Mouse (Mus musculus) midbrain, embryonic 14.5 days (tissue): ENCODE measurements around the gene Gm11639. TPM values are rescaled to one million over a fixed set of nuclear protein-coding genes. Genes with fewer than 3 reads are reported as not detected.
A peak's percentile ranks its signal among the peaks of the same experiment; 100 is the strongest.

Source experiments
- ATAC-seq: fragments of 200-750 bp; cut with Nextera tagmentation; 2 replicates; pipeline ENCODE4 v1.8.0; 2017; ENCODE audit warnings: moderate number of reproducible peaks, moderate library complexity; ENCODE audit not compliant: low FRiP score, low TSS enrichment
- DNase-seq: peaks from one replicate; pipeline ENCODE4 v3.0.0-alpha.2; 2015
- H3K27ac ChIP-seq: fragments of 300-500 bp; sonication (generic); replicated peaks from 2 replicates; pipeline ENCODE4 v1.5.1; 2014; ENCODE audit warnings: mild to moderate bottlenecking, low read depth, low read length, moderate library complexity
- H3K27me3 ChIP-seq: fragments of 300-500 bp; sonication (generic); 2 replicates; pipeline ENCODE4 v1.6.1; 2014; ENCODE audit warnings: low read length, control low read depth, mixed read lengths; ENCODE audit not compliant: control insufficient read depth, insufficient read depth
- H3K36me3 ChIP-seq: fragments of 300-500 bp; sonication (generic); 2 replicates; pipeline ENCODE4 v1.6.1; 2014; ENCODE audit warnings: low read length, control low read depth; ENCODE audit not compliant: control insufficient read depth, insufficient read depth
- H3K4me1 ChIP-seq: fragments of 300-500 bp; sonication (generic); 2 replicates; pipeline ENCODE4 v1.6.1; 2014; ENCODE audit warnings: mild to moderate bottlenecking, antibody characterized with exemption, low read length, control low read depth; ENCODE audit not compliant: control insufficient read depth, insufficient read depth
- H3K4me2 ChIP-seq: fragments of 300-500 bp; sonication (generic); 2 replicates; pipeline ENCODE4 v1.6.1; 2014; ENCODE audit warnings: mild to moderate bottlenecking, low read length, moderate library complexity
- H3K4me3 ChIP-seq: fragments of 300-500 bp; sonication (generic); replicated peaks from 2 replicates; pipeline ENCODE4 v1.5.1; 2014; ENCODE audit warnings: low read depth, low read length
- H3K9ac ChIP-seq: fragments of 300-500 bp; sonication (generic); replicated peaks from 2 replicates; pipeline ENCODE4 v1.6.1; 2014; ENCODE audit warnings: mild to moderate bottlenecking, low read length, moderate library complexity
- H3K9me3 ChIP-seq: fragments of 300-500 bp; sonication (generic); 2 replicates; pipeline ENCODE4 v1.6.1; 2016; ENCODE audit warnings: low read length, control low read depth, mixed read lengths; ENCODE audit not compliant: control insufficient read depth
- WGBS: fragments of 180-500 bp; shearing (Covaris S2); extraction: QIAGEN DNeasy Blood & Tissue Kit; methylation state at CpG from one replicate; pipeline ENCODE4 v1.1.7; 2014; 5-methylcytosine and 5-hydroxymethylcytosine counted together
- polyA plus RNA-seq: library from polyadenylated mRNA; unstranded; fragments of >200 nt; fragmentation: Nextera tagmentation; extraction: Ambion mirVana; gene quantifications from 2 replicates; pipeline ENCODE4 v1.2.1, GENCODE M21; 2014

The Gm11639 gene
- 0.01 TPM in 1 of 2 replicates, not detected in the other for polyA plus RNA-seq

DNA sequence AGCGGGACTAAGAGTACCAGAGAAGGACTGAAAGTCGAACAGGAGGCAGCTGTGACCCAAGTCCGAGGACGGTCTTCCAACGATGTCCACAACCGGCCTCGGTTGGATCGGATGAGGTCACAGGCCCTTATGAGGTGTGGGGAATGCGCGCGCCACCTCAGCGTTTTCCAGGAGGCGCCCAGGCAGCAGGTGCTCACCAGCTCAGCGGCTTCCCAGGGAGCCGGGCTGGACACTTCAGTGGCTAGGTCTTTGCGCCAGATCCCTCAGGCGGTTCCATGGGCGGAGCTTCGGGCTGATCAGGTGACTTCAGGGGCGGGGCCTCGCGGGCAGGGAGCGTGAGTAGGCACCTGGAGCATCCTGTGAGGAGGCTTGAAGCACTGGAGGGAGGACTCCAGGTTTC is at the start of gene Gm11639:
TSS of gene Gm11639 (plus strand) at position 160 of the 400 bp plus-strand sequence.
- no peaks in the 10 kb centered on the region for H3K9me3 ChIP-seq
- H3K4me1 ChIP-seq: no peaks in the 10 kb centered on the region
- no peak within 1 kb of the TSS for H3K9ac ChIP-seq
- 28% methylated on average over 23 of the region's 23 CpGs for WGBS
- no peaks in the 10 kb centered on the region for H3K36me3 ChIP-seq
- H3K4me3 ChIP-seq: 0 out of 2 replicates have a peak within 1 kb of the TSS, but pooled peaks have one; percentile 10
- peak within 1 kb of the TSS; percentile 21; the same call in 1 of the 2 replicates for H3K4me2 ChIP-seq
- H3K27ac ChIP-seq: no peak within 1 kb of the TSS
- DNase-seq (no peak), ATAC-seq (no peak)
- H3K27me3 ChIP-seq: no peaks in the 10 kb centered on the region

DNA sequence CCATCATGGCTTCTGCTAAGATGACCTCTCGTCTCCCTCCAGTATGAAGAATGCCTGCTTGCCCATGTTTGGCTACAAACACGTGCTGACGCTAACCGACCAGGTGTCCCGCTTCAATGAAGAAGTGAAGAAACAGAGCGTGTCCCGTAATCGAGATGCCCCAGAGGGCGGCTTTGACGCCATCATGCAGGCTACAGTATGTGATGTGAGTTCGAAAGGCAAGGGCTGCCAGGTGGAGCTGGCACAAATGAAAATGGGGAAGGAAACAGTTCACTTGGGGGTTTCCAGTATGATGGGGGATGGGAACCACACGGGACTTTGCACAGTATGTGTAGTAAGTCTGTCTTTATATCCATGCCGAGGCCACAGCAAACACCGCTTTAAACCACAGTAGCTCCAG is 48.5 kb upstream of the Gm11639 start:
- H3K27me3 ChIP-seq: no peaks in the 10 kb centered on the region
- WGBS: 94% methylated on average over 14 of the region's 14 CpGs

DNA sequence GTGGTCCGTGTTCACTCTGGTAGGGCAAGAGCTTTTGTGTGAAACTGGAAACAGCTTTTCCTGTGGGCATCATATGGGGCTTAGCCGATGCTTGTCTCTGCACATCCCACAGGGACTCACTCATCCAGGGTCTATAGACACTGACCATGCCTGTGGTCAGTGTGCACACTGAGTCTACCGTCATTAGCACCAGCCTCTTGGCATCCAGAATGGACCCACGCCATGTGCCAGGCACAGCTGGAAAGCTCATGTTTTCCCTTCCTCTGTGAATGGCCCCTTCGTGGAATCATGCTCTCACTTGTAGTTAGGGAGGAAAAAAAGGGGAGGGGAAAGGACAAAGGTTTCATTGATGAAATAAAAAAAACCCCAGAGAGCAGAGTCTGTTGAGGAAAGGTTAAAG is 47.5 kb upstream of the Gm11639 start:
- no peak overlapping the region for H3K4me3 ChIP-seq
- no peaks in the 10 kb centered on the region for H3K4me1 ChIP-seq
- DNase-seq (no peak), ATAC-seq (no peak)
- H3K36me3 ChIP-seq: no peaks in the 10 kb centered on the region
- H3K4me2 ChIP-seq: no peak overlapping the region
- no peak overlapping the region for H3K9ac ChIP-seq
- H3K27me3 ChIP-seq: no peaks in the 10 kb centered on the region
- WGBS: 68% methylated on average over 5 of the region's 5 CpGs
- H3K9me3 ChIP-seq: no peaks in the 10 kb centered on the region
- H3K27ac ChIP-seq: no peak overlapping the region

More for the DNA sequence above, 48.5 kb upstream of the Gm11639 start:
- Histone ChIP-seq H3K27ac (no peak overlapping the region), H3K4me1 (no peaks in the 10 kb centered on the region), H3K4me3 (no peak overlapping the region), H3K4me2 (no peak overlapping the region), H3K9me3 (no peaks in the 10 kb centered on the region), H3K36me3 (no peaks in the 10 kb centered on the region), H3K9ac (no peak overlapping the region)
- ATAC-seq (no peak), DNase-seq (no peak)

DNA sequence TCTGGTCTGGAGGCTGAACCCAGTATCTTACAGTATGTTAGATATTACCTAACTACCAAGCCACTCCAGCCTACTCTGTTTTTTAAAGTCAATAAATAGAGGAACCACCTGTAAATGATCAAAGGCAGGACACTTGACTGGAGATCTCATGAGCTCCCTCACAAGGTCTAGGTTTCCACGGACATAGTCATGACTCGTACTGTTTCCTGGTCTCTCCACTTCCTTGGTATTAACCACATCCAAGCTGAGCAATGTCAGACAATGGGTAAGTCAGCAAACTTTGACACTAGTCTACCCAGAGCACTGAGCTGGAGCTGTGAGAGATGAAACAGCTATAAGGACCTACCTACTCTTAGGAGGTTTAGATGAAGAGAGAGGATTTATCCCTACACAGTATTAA is 46.6 kb upstream of the Gm11639 start:
- Histone ChIP-seq H3K9ac (no peak overlapping the region), H3K36me3 (no peaks in the 10 kb centered on the region), H3K4me3 (no peak overlapping the region), H3K27ac (no peak overlapping the region), H3K9me3 (no peaks in the 10 kb centered on the region), H3K4me2 (no peak overlapping the region), H3K27me3 (no peaks in the 10 kb centered on the region), H3K4me1 (no peaks in the 10 kb centered on the region)
- ATAC-seq (no peak), DNase-seq (no peak)
- 89% methylated on average over 2 of the region's 2 CpGs for WGBS

DNA sequence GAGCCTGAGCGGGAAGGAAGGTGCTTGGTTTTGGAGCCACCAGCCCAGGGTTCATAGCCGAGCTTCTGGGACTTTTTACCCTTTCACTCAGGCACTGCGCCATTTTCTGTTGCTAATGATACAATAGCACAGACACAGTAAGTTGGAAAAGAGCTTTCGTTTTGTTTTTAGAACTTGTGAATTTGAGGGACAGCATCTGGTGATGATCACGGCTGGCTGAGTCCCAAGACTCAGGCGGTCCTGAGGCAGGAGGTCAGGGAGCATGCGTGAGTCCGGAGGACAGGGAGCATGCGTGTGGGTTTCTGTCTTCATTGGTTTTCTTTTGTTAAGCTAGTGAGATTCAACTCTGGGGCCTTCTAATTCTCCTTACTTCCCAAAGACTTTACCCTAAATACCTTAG is 45.9 kb upstream of the Gm11639 start:
- WGBS: 91% methylated on average over 9 of the region's 9 CpGs
- no peak for ATAC-seq
- H3K4me2 ChIP-seq: no peak overlapping the region
- no peak overlapping the region for H3K9ac ChIP-seq
- H3K9me3 ChIP-seq: no peaks in the 10 kb centered on the region
- no peak overlapping the region for H3K27ac ChIP-seq
- no peaks in the 10 kb centered on the region for H3K27me3 ChIP-seq
- DNase-seq: no peak
- no peaks in the 10 kb centered on the region for H3K36me3 ChIP-seq
- H3K4me1 ChIP-seq: no peaks in the 10 kb centered on the region
- H3K4me3 ChIP-seq: no peak overlapping the region

DNA sequence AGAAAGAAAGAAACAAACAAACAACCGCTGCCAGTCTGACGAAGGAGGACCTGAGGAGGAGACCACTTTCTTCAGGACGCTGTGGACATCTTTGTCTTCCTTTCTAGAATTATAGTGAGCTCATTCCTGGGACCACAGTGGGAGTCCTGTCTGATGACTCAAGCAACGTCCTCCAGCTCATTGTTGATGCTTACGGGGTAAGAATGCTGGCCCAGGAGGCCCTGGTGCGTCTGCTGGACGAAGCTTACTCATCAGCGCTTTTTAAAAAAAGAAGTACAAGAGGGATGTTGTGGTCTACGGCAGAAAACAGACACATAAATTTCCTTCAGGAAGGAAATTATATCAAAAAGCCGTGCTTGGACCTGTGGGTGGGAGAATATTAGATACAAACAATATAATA is 44.6 kb upstream of the Gm11639 start:
- Histone ChIP-seq H3K4me2 (no peak overlapping the region), H3K4me1 (no peaks in the 10 kb centered on the region), H3K9me3 (no peaks in the 10 kb centered on the region), H3K9ac (no peak overlapping the region), H3K27me3 (no peaks in the 10 kb centered on the region), H3K36me3 (no peaks in the 10 kb centered on the region), H3K27ac (no peak overlapping the region), H3K4me3 (no peak overlapping the region)
- 80% methylated on average over 10 of the region's 10 CpGs for WGBS
- ATAC-seq: no peak
- no peak for DNase-seq

DNA sequence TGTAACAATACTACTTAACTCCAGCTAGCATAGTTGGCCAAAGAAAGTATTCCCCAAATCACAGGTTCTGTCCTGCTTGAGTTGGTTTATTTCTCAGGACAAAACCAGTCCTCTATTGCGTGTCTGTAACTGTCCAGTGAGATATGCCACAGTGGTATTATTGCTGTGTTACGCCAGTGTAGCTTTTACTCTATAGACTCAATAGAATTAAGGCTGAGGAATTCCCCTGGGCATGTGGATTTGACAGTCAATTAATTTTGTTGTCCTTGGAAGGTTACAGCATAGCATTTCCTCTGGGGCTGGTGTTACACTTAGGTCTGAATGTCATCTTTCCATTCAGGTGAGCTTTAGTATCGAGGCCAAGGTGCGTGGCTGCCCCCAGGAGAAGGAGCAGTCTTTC is 42.3 kb upstream of the Gm11639 start:
- DNase-seq: no peak
- no peak for ATAC-seq
- Histone ChIP-seq H3K4me1 (no peaks in the 10 kb centered on the region), H3K9me3 (no peaks in the 10 kb centered on the region), H3K36me3 (no peaks in the 10 kb centered on the region), H3K9ac (no peak overlapping the region), H3K27ac (no peak overlapping the region), H3K4me2 (no peak overlapping the region), H3K4me3 (no peak overlapping the region), H3K27me3 (no peaks in the 10 kb centered on the region)
- 68% methylated on average over 4 of the region's 4 CpGs for whole genome bisulfite sequencing

DNA sequence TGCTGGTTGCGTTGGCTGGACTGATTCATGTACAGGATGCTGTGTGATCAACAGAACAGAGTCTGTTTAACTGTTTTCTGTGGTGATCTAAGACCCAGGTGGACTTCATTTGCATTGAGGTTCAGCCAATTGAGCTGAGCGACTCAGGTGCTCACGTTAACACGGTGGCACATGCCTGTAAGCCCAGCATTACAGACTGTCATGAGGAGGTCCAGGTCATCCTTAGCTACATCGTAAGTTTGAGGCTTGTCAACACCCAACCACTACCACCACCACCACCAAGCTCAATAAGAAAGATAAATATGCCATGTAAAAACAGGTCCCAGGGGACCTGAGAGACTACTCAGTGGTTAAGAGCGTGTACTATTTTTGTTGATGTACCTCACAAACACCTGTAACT is 40.1 kb upstream of the Gm11639 start:
- no peak overlapping the region for H3K4me2 ChIP-seq
- no peak for DNase-seq
- H3K9ac ChIP-seq: no peak overlapping the region
- H3K27ac ChIP-seq: no peak overlapping the region
- no peaks in the 10 kb centered on the region for H3K27me3 ChIP-seq
- no peaks in the 10 kb centered on the region for H3K9me3 ChIP-seq
- no peak for ATAC-seq
- 93% methylated on average over 6 of the region's 6 CpGs for WGBS
- no peaks in the 10 kb centered on the region for H3K36me3 ChIP-seq
- H3K4me3 ChIP-seq: no peak overlapping the region
- H3K4me1 ChIP-seq: no peaks in the 10 kb centered on the region

DNA sequence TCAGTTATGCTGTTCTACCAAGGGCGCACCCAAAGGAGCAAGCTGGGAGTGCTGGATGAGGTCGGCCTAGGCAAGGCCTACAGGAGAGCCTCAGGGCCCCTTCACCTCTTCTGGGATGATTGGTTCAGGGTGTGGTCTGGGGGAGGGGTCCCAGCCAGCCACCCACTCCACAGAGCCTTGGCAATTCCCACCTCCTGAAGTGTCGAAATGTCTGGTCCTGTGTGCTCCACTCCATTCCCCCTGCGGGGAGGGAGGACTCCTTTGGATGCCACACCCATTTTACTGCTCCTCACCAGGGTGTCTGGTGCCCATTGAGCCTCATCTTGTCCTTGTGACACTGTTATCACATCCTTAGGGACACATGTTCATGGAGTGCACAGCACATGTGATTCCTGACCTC is 39.3 kb upstream of the Gm11639 start:
- ATAC-seq: no peak
- no peaks in the 10 kb centered on the region for H3K4me1 ChIP-seq
- no peaks in the 10 kb centered on the region for H3K27me3 ChIP-seq
- no peak overlapping the region for H3K4me3 ChIP-seq
- H3K4me2 ChIP-seq: no peak overlapping the region
- no peak overlapping the region for H3K27ac ChIP-seq
- H3K36me3 ChIP-seq: no peaks in the 10 kb centered on the region
- no peak overlapping the region for H3K9ac ChIP-seq
- no peak for DNase-seq
- WGBS: 89% methylated on average over 4 of the region's 4 CpGs
- no peaks in the 10 kb centered on the region for H3K9me3 ChIP-seq
